Mouse (Mus musculus): ENCODE data around the gene Kcnj6.
"Not testable (repeated sequence)": the region's sequence is repeated elsewhere in the genome, so short reads cannot be mapped to it uniquely, and the experiment has no call there.

Gene Kcnj6

GRCm38 (mm10) chr16:94850393-94850792, 147.1 kb downstream of the Kcnj6 start:
- DNase-seq (ENCODE audit: low read depth), result no peak

GRCm38 (mm10) chr16:94845996-94846395, 151.5 kb downstream of the Kcnj6 start:
- DNase-seq (ENCODE audit: low read depth), result no peak

DNA sequence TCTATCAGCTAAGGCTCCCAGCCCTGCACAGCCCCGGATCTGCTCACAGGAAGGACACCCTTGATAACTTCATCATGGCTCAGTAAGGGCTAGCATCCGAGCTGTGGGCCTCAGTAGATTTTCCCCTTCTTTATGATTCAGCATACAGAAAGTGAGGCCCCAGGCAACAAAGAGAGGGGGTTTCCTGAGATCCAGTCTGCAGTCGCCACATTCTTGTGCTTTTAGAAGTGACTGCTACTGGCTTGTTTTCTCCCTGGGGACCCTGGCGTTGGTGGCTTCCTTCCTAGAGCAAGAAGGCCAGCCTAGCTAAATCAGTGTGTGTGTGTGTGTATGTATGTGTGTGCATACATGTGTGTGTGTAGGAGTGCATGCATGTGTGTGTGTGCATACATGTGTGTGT, 152.7 kb downstream of the Kcnj6 start:
- no peak for DNase-seq (ENCODE audit: low read depth)

DNA sequence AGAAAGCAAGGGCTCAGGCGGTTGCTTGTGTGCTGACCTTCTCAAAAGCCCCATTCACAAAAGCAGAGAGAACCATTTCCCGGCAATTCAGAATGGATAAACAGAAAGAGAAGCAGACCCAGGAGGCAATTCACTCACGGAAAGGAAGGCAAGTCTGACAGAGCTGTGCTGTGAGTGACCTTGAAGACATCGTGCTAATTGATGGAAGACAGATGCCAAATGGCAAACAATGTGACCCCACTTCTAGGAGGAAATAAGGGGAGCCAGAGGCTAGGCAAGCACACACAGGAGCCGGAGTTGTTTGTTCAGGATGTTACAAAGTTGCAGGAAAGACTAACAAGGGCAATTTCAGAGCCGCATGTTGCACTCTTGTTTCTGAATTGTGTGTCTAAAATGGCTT, 158.1 kb downstream of the Kcnj6 start:
- DNase-seq (ENCODE audit: low read depth), result no peak

DNA sequence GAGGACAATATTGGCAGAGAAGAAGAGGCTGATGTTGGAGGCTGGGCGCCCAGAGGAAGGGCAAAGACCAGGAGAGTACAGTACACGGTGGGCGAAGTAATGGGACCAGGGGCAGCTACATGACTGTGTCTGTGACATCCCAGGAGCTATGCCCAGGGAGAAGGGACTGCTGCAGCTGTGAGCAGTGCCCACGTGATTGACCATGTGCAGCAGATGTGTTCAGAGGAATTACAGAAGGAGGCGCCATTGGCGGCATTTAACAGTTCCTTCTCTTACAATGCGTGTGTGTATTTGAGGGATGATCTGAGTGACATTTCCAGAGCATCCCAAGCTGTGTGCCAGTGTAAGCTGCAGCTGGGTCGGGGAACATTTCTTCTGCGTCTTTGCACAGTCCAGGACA, 159.6 kb downstream of the Kcnj6 start:
- no peak for DNase-seq (ENCODE audit: low read depth)

GRCm38 (mm10) chr16:94834502-94834901, 163.0 kb downstream of the Kcnj6 start:
- no peak for DNase-seq (ENCODE audit: low read depth)

DNA sequence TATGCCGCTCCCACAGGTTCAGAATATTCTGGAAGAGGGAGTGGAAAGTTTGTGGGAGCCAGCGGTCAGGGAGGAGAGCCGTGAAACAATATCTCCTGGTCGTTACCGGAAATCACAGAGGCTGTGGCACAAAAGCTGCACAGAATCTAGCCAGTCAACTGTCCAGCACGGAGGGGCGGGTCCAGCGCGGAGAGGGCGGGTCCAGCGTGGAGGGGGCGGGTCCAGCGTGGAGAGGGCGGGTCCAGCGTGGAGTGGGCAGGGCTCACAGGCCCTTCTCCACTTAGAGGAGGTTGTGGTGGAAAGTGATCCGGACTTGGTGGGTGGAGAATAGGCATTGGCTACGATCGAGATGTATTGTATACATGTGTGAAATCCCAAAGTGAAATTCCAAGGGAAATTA, 169.3 kb downstream of the Kcnj6 start:
- no peak for DNase-seq (ENCODE audit: low read depth)

GRCm38 (mm10) chr16:94827092-94827585, 170.4 kb downstream of the Kcnj6 start:
- DNase-seq (ENCODE audit: low read depth), result no peak

DNA sequence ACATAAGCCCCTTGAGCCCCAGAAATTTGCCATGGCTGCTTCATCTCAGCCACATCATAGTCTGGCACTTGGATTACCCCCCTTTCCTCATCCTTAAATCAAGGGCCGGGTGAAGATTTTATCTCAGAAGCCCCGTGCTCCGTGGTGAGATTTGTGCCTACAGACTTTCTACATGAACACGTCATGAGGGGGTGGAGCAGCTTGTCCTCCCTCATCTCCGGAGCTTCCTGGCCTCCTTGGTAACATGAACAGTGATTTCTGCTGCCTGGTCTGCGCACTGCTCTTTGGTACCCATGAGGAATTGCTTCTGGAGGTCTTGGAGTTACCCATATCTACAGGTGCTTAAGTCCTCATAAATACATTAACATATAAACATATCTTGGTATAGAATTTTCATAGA, 172.2 kb downstream of the Kcnj6 start:
- DNase-seq (ENCODE audit: low read depth), result no peak

DNA sequence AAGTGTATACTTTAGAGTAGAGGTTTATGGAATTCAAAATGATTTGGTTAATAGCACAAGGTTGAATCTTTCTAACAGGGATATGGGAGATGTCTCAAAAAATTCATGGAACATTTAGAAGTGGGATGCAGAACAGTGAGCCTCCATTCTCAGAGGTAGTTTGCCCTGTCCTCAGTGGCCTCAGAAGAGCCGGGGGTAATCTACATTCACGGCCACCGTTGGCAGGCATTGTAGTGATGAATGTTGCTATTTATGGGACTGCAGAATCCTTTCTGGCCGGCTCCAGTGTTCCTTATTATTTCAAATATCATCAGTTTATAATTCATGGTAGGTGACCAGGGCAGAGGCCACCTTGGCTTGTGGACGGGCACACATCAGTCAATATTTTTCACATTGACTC, 174.9 kb downstream of the Kcnj6 start:
- no peak for DNase-seq (ENCODE audit: low read depth)

GRCm38 (mm10) chr16:94821610-94822009, 175.9 kb downstream of the Kcnj6 start:
- no peak for DNase-seq (ENCODE audit: low read depth)

DNA sequence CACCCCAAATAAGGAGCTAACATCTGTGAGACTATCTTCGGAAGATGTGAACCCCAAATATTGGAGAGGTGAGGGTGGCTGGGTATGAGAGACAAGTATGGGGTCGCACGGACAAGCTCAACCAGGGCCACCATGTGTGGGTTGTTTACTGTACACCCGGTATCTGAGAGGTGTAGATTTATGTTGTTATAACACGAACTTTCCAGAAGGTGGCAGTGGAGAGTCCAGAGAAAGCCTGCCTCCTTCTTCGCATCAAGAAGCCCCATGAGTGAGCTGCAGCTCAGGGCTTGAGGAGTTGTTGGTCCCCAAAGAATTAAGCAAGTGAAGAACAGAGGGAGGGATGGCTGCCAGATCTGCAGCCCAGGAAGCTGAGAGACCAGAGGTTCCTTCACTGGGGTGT, 181.1 kb downstream of the Kcnj6 start:
- peak; percentile 74 for DNase-seq (ENCODE audit: low read depth)

GRCm38 (mm10) chr16:94815891-94816290, 181.6 kb downstream of the Kcnj6 start:
- no peak for DNase-seq (ENCODE audit: low read depth)

DNA sequence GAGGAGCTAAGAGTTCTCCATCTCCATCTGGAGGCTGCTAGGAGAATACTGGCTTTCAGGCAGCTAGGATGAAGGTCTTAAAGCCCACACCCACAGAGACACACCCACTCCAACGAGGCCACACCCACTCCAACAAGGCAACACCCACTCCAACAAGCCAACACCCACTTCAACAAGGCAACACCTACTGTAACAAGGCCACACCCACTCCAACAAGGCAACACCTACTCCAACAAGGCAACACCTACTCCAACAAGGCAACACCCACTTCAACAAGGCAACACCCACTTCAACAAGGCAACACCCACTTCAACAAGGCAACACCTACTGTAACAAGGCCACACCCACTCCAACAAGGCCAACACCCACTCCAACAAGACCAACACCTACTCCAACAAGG, 188.2 kb downstream of the Kcnj6 start:
- not testable (repeated sequence) for DNase-seq (ENCODE audit: low read depth)

- DNase-seq (ENCODE audit: low read depth), result no peak
Measured at GRCm38 (mm10) chr16:94798241-94798640, 199.3 kb downstream of the Kcnj6 start.

DNA sequence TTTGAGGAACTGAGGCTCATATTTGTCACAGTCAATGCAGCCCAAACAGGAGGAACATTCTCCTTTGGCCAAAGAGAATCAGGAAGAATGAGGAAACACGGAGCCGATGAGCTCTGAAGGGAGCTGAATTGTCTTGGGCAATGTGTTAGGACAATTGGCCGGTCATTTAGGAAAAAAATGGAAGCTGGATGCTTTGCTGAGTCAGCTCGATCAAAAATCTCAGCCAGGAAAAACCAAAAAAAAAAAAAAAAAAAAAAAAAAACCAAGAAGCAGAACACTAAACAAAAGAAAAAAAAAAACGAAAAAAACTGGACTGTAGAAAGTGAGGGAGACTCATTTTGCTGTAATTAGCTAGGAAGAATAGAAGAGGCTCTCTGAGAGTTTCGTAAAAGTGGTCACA, 200.1 kb downstream of the Kcnj6 start:
- DNase-seq (ENCODE audit: low read depth), result no peak

DNA sequence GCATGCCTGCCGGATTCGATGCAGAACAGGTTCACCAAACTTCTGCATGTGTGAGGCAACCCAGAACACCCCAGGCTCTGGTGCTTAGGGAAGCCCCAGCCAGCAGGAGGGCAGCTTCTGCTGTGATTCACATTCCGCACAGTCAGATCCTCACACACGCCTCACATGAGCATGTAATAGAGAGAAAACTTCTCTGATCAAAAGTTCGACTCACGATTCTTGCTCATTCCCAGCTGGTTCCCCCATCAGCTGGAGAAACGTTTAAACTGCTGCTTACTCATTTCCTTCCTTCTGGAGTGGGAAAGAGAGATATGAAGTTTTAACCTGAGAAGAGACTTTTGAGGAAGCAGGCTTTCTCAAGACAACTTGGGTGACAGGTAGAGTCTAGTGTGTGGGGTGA, 204.5 kb downstream of the Kcnj6 start:
- DNase-seq (ENCODE audit: low read depth), result peak; percentile 12

DNA sequence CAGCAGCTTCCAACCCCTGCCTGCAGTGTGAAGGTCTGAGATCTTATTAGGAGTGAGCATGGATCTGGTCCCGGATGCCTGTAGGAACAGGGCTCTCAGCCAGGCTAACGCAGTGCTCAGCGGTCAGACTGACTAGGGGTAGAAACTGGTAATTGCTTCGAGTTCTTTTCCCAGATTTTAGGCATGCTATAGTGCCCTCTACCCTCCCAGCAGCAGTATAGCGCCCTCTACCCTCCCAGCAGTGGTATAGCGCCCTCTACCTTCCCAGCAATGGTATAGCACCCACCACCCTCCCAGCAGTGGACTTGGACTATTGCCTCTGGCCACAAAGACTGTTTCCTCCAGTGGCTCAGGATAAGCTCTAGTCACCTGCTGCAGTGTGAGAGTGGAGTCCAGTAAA, 207.5 kb downstream of the Kcnj6 start:
- DNase-seq (ENCODE audit: low read depth), result peak; percentile 17

GRCm38 (mm10) chr16:94788716-94789115, 208.8 kb downstream of the Kcnj6 start:
- DNase-seq (ENCODE audit: low read depth), result peak; percentile 54

DNA sequence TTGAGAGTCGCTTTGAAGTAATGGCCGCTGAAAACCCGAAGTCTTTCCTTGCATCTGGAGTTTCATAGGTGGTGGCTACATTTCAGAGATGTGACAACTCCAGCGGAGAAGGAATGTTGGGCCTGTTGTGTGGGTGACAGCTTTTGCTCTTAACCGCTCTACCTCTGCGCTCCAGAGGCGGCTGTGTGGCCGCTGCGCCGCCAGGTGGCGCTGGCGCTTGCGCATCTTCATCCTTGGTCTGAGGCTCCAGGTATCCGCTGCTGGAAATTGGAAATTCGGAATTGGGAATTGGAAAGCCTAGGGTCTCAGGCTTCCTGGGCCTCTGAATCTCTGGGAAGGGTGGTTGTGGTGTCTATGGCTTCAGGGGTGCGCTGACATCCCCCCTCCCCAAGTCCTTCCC, 209.3 kb downstream of the Kcnj6 start:
- DNase-seq (ENCODE audit: low read depth), result peak; percentile 75

DNA sequence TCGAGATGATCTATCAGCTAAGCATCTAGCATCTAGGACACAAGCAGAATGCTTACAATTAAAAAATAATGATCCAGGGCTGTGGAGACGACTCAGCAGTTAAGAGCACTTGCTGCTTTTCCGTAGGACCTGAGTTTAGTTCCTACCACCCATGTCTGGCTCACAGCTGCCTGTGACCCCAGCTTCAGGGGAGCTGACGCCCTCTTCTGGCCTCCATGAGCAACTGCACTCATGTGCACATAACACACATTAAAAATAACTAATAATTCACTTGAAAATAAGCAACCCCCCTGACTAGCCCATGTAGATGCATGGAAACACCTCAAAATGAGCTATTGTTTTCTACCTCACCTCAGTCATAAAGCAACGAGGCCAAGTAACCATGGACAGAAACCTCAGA, 211.6 kb downstream of the Kcnj6 start:
- no peak for DNase-seq (ENCODE audit: low read depth)

GRCm38 (mm10) chr16:94783696-94784095, 213.8 kb downstream of the Kcnj6 start:
- peak; percentile 16 for DNase-seq (ENCODE audit: low read depth)

DNA sequence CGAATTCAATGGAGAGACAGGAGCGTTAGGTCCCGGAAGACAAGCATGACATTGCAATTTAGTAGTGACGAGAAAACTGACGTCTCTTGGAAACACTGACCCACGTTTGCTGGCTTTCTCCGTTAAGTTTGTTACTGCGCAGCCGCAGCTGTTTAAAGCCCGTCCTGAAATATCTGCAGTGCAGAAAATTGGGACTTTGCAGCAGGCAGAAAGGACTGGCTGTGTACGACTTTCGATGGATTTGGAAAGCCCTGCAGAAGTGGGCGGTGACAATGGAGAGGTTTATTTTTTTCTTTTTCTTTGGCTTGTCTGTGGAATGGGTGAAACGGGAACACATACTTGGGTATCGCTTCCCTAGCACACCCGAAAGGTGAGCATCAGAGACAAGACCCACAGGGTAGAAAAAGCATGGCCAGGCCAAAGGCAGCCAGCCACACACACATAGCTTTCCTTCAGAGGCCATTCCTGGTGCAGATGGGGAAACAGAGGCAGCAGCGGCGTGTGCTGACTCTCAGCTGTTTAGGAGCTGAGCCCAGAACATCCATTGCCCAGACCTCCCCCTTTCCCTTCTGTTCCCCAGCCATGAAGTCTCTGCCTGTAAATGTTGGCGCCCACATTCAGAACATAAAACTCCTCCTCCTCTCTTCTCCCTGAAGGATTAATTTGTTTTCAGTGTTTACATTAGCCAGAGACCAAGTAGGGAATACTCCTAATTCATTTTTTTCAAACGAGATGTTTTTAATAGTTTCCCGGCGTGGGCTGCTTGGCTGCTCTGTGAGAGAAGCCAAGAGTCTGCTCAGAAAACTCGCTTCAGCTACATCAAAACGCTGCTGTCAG, 215.2 kb downstream of the Kcnj6 start:
- peak; percentile 1 for DNase-seq (ENCODE audit: low read depth)

GRCm38 (mm10) chr16:94773928-94774327, 223.6 kb downstream of the Kcnj6 start:
- DNase-seq (ENCODE audit: low read depth), result no peak
